Mouse (Mus musculus) v-Abl transformed pro-B cells (cell line): Measurements from ENCODE around the gene Mmp2.
"Not testable (repeated sequence)": the region's sequence is repeated elsewhere in the genome, so short reads cannot be mapped to it uniquely, and the experiment has no call there.

Experiments
- in situ Hi-C, 2 experiments: fragments of 400-800 bp; cut with MboI; formaldehyde crosslinking; loops; one replicate each; pipeline ENCODE4 v1.15.1; 2025; ENCODE audit not compliant: unreplicated experiment in 2 of 2

Mmp2 gene

GRCm38 (mm10) chr8:92892216-92892615 is 65.1 kb downstream of the Mmp2 start:
- in situ Hi-C loops: not testable (repeated sequence)

GRCm38 (mm10) chr8:92893870-92894269 is 66.8 kb downstream of the Mmp2 start:
- in situ Hi-C loops: no loop called here

GRCm38 (mm10) chr8:92895053-92895452 is 68.0 kb downstream of the Mmp2 start:
- in situ Hi-C loops: no loop called here

- in situ Hi-C loops: no loop called here
These were observed 69.0 kb downstream of the Mmp2 start for GRCm38 (mm10) chr8:92896056-92896455.

GRCm38 (mm10) chr8:92896611-92897010 is 69.5 kb downstream of the Mmp2 start:
- in situ Hi-C loops: no loop called here

- in situ Hi-C loops: no loop called here
These were observed 70.7 kb downstream of the Mmp2 start for GRCm38 (mm10) chr8:92897794-92898193.

- in situ Hi-C loops: no loop called here
These were observed 72.5 kb downstream of the Mmp2 start for GRCm38 (mm10) chr8:92899590-92899989.

- in situ Hi-C loops: no loop called here
These were observed 74.0 kb downstream of the Mmp2 start, which contains the start of gene Capns2 for GRCm38 (mm10) chr8:92901107-92901506. Capns2 (plus strand) TSS chr8:92901407.

- in situ Hi-C loops: no loop called here
These were observed 75.9 kb downstream of the Mmp2 start for GRCm38 (mm10) chr8:92902981-92903380.
